Mouse (Mus musculus) olfactory bulb, adult 2 months (tissue): Measurements from ENCODE around the gene Celf6.

ENCODE experiments used
- CTCF ChIP-seq: fragments of 200-500 bp; IDR thresholded peaks from 2 replicates; pipeline ENCODE4 v1.5.1; 2012; ENCODE audit warnings: low read depth, mild to moderate bottlenecking, low read length, moderate library complexity; ENCODE audit not compliant: insufficient read depth
- POLR2A ChIP-seq: fragments of 200-500 bp; IDR thresholded peaks from 2 replicates; pipeline ENCODE4 v1.6.1; 2012; ENCODE audit warnings: mild to moderate bottlenecking, low read depth, low read length, moderate library complexity; ENCODE audit not compliant: insufficient read depth

- TF ChIP-seq CTCF (peak; percentile 68), POLR2A (no peak)
Measured at GRCm38 (mm10) chr9:59584871-59585308, 7.2 kb downstream of the Celf6 start.
